Mouse (Mus musculus) kidney, embryonic 16.5 days (tissue): ENCODE data around the gene Irak4. TPM values are rescaled to one million over a fixed set of nuclear protein-coding genes. Genes with fewer than 3 reads are reported as not detected.

Source experiments
- ATAC-seq: fragments of 200-750 bp; cut with Nextera tagmentation; 2 replicates; pipeline ENCODE4 v1.8.0; 2017; ENCODE audit warnings: moderate TSS enrichment; ENCODE audit not compliant: low FRiP score, low TSS enrichment
- H3K27ac ChIP-seq: fragments of 300-500 bp; sonication (generic); 2 replicates; pipeline ENCODE4 v1.5.1; 2014; ENCODE audit warnings: low read length
- H3K27me3 ChIP-seq: fragments of 300-500 bp; sonication (generic); 2 replicates; pipeline ENCODE4 v1.6.1; 2014; ENCODE audit warnings: low read length, control low read depth, mixed read lengths; ENCODE audit not compliant: insufficient read depth
- H3K36me3 ChIP-seq: fragments of 300-500 bp; sonication (generic); 2 replicates; pipeline ENCODE4 v1.6.1; 2014; ENCODE audit warnings: low read length, control low read depth, mixed read lengths; ENCODE audit not compliant: insufficient read depth
- H3K4me1 ChIP-seq: fragments of 300-500 bp; sonication (generic); 2 replicates; pipeline ENCODE4 v1.6.1; 2014; ENCODE audit warnings: low read length, control low read depth, mixed read lengths; ENCODE audit not compliant: insufficient read depth
- H3K4me2 ChIP-seq: fragments of 300-500 bp; sonication (generic); replicated peaks from 2 replicates; pipeline ENCODE4 v1.6.1; 2014; ENCODE audit warnings: low read depth, low read length
- H3K4me3 ChIP-seq: fragments of 300-500 bp; sonication (generic); 2 replicates; pipeline ENCODE4 v1.5.1; 2014; ENCODE audit warnings: mild to moderate bottlenecking, low read length
- H3K9ac ChIP-seq: fragments of 300-500 bp; sonication (generic); replicated peaks from 2 replicates; pipeline ENCODE4 v1.6.1; 2014; ENCODE audit warnings: low read length
- H3K9me3 ChIP-seq: fragments of 300-500 bp; sonication (generic); 2 replicates; pipeline ENCODE4 v1.6.1; 2016; ENCODE audit warnings: low read length, control low read depth
- WGBS: fragments of 180-500 bp; shearing (Covaris S2); extraction: QIAGEN DNeasy Blood & Tissue Kit; methylation state at CpG from one replicate; pipeline ENCODE4 v1.1.7; 2014; 5-methylcytosine and 5-hydroxymethylcytosine counted together
- polyA plus RNA-seq: library from polyadenylated mRNA; unstranded; fragments of >200 nt; fragmentation: Nextera tagmentation; extraction: Ambion mirVana; gene quantifications from 2 replicates; pipeline ENCODE4 v1.2.1, GENCODE M21; 2015

Gene Irak4
- polyA plus RNA-seq, 1 experiment from 2014 or later, result 17.4 TPM

DNA sequence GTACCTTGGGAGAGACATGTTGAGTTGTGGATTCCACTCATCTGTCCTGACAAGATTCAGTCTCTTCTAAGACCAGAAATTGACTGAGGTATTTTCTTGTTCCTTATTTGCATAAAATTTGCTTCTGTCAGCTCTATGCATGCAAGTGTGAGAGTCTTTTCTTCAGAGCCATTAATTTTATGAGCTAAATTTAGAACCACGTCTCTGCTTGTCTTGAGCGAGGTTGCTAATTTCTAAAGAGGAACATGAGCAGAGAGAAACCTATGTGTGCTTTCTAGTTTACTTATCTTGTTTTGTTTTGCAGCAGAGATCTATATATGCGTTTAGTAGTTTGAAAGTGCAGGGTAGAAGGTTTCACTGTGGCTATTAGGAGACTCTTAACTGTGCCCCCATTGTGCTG is 59.0 kb downstream of the Irak4 start:
- no peak overlapping the region for H3K4me2 ChIP-seq
- WGBS, result 45% methylated on average over 3 of the region's 3 CpGs
- H3K9me3 ChIP-seq, result no peaks in the 10 kb centered on the region
- no peak for ATAC-seq
- no peaks in the 10 kb centered on the region for H3K27me3 ChIP-seq
- no peaks in the 10 kb centered on the region for H3K36me3 ChIP-seq
- no peak overlapping the region for H3K9ac ChIP-seq
- H3K4me1 ChIP-seq, result peaks cover 5% of the 10 kb centered on the region; the same call in 1 of the 2 replicates
- no peak overlapping the region for H3K27ac ChIP-seq
- no peak overlapping the region for H3K4me3 ChIP-seq

DNA sequence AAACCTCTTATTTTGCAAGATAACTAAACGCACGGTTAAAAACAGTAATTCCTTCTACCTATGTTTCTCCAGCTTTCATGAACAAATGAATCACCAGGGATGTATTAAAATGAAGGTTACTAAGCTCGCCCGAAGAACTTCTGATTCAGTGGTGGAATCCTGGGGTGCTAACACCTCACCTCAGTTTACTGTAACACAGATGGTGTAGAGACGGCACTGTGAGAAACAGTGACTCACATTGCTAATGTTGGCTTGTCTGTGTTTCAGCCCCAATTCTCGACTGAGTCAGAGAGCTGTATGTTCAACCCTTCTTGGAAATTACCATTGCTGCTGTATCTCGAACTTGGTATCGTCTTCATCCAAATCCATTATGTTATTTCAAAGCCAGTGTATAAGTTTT is 64.3 kb downstream of the Irak4 start:
- WGBS, result 92% methylated on average over 8 of the region's 8 CpGs
- Histone ChIP-seq H3K4me3 (no peak overlapping the region), H3K9ac (no peak overlapping the region), H3K27me3 (no peaks in the 10 kb centered on the region), H3K36me3 (no peaks in the 10 kb centered on the region), H3K9me3 (no peaks in the 10 kb centered on the region), H3K4me2 (no peak overlapping the region), H3K4me1 (no peaks in the 10 kb centered on the region), H3K27ac (no peak overlapping the region)
- no peak for ATAC-seq

DNA sequence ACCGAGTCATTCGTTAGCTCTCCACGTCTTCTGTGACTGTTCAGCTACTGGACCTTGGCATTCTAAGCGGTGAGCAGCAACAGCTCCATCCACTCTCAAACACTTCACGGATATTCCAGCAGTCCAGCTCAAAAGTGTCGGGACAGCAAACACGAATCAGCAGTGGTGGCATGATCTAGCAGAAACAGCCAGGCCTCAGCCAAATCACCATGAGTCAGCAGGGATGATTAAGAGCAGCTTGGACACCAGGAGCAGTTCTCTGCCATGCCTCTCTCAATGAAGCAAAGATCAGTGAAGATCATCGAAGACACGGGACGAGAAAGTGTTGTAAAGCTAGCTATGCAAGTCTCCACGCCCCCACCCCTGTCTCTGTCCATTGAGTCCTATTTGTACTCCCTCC is 72.6 kb downstream of the Irak4 start:
- WGBS, result 92% methylated on average over 11 of the region's 11 CpGs
- no peak for ATAC-seq

DNA sequence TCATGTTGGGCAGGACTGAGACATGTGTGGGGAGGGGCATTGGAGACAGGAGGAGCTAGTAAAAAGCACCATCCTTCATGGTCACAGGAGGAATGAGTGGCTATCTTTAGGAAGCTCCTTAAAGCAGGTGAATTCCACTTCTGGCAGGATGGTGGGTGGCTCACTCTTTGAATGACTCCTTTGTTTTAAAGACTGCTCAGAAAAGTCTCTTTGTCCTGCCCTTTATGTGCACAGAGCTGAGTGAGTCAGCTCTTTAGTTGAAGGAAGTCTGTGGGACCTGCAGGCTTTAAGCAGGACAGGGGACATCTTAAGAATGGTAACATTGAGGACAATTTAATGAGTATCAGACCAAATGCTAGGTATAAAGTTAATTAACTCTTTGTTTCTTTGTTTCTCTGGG is 77.5 kb downstream of the Irak4 start:
- no peak overlapping the region for H3K4me3 ChIP-seq
- no peaks in the 10 kb centered on the region for H3K36me3 ChIP-seq
- H3K4me2 ChIP-seq, result no peak overlapping the region
- no peak for ATAC-seq
- H3K9me3 ChIP-seq, result no peaks in the 10 kb centered on the region
- H3K27me3 ChIP-seq, result no peaks in the 10 kb centered on the region
- no peak overlapping the region for H3K27ac ChIP-seq
- no peaks in the 10 kb centered on the region for H3K4me1 ChIP-seq
- H3K9ac ChIP-seq, result no peak overlapping the region

More for the DNA sequence above, 72.6 kb downstream of the Irak4 start:
- Histone ChIP-seq H3K9ac (no peak overlapping the region), H3K27me3 (no peaks in the 10 kb centered on the region), H3K4me3 (no peak overlapping the region), H3K4me2 (no peak overlapping the region), H3K36me3 (no peaks in the 10 kb centered on the region), H3K9me3 (no peaks in the 10 kb centered on the region), H3K27ac (no peak overlapping the region), H3K4me1 (no peaks in the 10 kb centered on the region)

DNA sequence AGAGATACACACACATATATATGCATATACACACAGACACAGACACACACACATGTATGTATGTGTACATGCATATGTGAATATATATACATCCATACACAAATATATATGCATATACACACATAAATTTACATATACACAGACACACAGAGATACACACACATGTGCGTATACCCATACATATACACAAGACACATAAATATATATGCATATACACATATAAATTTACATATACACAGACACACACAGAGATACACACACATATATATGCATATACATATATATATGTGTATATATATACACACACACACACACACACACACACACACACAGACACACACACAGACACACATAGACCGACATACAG is 85.0 kb downstream of the Irak4 start:
- H3K4me2 ChIP-seq, result peak overlapping the region; percentile 98
- H3K27ac ChIP-seq, result no peak overlapping the region
- H3K27me3 ChIP-seq, result peaks cover 8% of the 10 kb centered on the region; the same call in 1 of the 2 replicates
- no peaks in the 10 kb centered on the region for H3K9me3 ChIP-seq
- WGBS, result 45% methylated on average over 2 of the region's 2 CpGs
- no peaks in the 10 kb centered on the region for H3K36me3 ChIP-seq
- H3K4me3 ChIP-seq, result peak overlapping the region; percentile 58
- no peaks in the 10 kb centered on the region for H3K4me1 ChIP-seq
- no peak overlapping the region; the same call in 1 of the 2 replicates for H3K9ac ChIP-seq
- no peak for ATAC-seq

DNA sequence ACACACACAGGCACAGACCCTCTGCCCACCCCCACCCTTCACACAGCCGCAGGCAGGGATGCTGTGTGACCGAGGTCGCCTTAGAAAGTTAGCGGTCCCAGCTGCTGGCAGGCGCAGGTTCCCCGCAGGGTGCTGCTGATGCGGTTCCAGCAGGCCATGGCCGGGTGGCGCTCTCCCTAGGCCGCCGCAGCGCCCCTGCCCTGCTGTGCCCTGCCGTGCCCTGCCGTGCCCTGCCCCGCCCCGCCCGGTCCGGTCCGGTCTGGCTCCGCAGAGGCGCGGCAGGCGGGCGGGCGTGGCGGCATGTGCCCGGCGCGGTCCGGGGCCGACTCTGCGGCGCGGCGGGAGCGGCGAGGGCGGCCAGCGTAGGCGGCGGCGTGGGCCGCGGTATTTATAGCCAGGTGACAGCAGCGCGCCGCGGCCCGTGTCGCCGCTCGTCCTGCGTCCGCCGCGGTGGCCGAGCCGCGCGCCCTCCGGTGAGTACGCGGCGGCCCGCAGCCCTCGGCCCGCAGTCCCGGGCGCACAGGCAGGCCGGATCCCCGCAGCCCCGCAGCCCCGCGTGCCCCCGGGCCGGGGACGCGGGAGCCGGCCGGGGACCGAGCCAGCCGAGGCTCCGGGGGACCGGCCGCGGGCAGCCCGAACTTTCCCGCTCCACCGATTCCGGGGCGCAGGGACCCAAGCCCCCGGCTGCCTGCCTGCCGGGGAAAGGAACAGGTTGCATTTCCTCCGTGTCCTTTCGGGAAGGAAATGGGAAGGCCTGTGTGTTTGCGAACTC is 85.6 kb downstream of the Irak4 start, which contains the start of gene Tmem117:
Tmem117 (plus strand) TSS at position 403 of the 772 bp plus-strand sequence.
- Histone ChIP-seq H3K9me3 (no peaks in the 10 kb centered on the region), H3K36me3 (no peaks in the 10 kb centered on the region), H3K27ac (0 out of 2 replicates have a peak within 1 kb of the TSS, but pooled peaks have one; percentile 5), H3K27me3 (peaks cover 8% of the 10 kb centered on the region; the same call in 1 of the 2 replicates), H3K9ac (peak within 1 kb of the TSS; percentile 69), H3K4me2 (peak within 1 kb of the TSS; percentile 98), H3K4me3 (peak within 1 kb of the TSS; percentile 58), H3K4me1 (no peaks in the 10 kb centered on the region)
- under 1% methylated on average over 59 of the region's 96 CpGs for WGBS
- ATAC-seq, result peak; percentile 91

DNA sequence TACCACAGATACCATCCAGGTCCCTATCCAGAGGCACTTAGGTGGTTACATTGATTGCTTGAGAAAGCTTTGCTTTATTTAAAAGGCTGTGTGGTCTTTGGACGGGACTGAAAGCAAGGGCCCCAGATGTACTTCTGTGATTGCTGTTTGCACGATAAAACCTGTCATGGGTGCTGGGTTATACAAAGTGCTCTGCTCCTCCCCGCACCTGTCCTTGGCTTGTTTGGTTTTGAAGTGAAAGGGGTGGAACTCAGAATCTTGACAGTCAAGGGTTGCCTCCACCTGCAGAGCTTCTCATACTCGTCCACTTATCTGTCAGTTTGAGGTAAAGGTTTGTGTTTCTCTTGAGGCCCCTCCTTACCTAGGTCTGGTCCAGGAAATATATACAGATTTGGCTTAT is 87.1 kb downstream of the Irak4 start:
- no peaks in the 10 kb centered on the region for H3K4me1 ChIP-seq
- no peak overlapping the region for H3K4me2 ChIP-seq
- no peaks in the 10 kb centered on the region for H3K9me3 ChIP-seq
- H3K36me3 ChIP-seq, result no peaks in the 10 kb centered on the region
- no peak for ATAC-seq
- no peak overlapping the region for H3K4me3 ChIP-seq
- 80% methylated on average over 4 of the region's 4 CpGs for WGBS
- H3K9ac ChIP-seq, result no peak overlapping the region
- H3K27ac ChIP-seq, result no peak overlapping the region
- H3K27me3 ChIP-seq, result peaks cover 8% of the 10 kb centered on the region; the same call in 1 of the 2 replicates

Other genes starting within 250 kb of the Irak4 start
- 2.0 and 2.4 TPM in 2 replicates for gene Adamts20, start 78.2 kb upstream of the Irak4 start, polyA plus RNA-seq
- gene Pus7l, start 96 bp upstream of the Irak4 start, polyA plus RNA-seq, result 9.0 and 9.5 TPM in 2 replicates
- 101 and 103 TPM in 2 replicates for gene Twf1, start 46.2 kb downstream of the Irak4 start, polyA plus RNA-seq
- 14.1 and 14.6 TPM in 2 replicates for gene Tmem117, start 85.6 kb downstream of the Irak4 start, polyA plus RNA-seq